Mouse (Mus musculus) liver, embryonic 12.5 days (tissue): ENCODE results near the gene Cdc42ep2. TPM values are rescaled to one million over a fixed set of nuclear protein-coding genes. Genes with fewer than 3 reads are reported as not detected.

Source experiments
- ATAC-seq: fragments of 200-750 bp; cut with Nextera tagmentation; 2 replicates; pipeline ENCODE4 v1.8.0; 2017; ENCODE audit warnings: moderate number of reproducible peaks, mild to moderate bottlenecking, moderate library complexity
- H3K27ac ChIP-seq: fragments of 300-500 bp; sonication (generic); 2 replicates; pipeline ENCODE4 v1.5.1; 2016; ENCODE audit warnings: mild to moderate bottlenecking
- H3K27me3 ChIP-seq: fragments of 300-500 bp; sonication (generic); replicated peaks from 2 replicates; pipeline ENCODE4 v1.6.1; 2016; ENCODE audit warnings: mild to moderate bottlenecking, moderate library complexity
- H3K36me3 ChIP-seq: fragments of 300-500 bp; sonication (generic); 2 replicates; pipeline ENCODE4 v1.6.1; 2016; ENCODE audit warnings: mild to moderate bottlenecking, moderate library complexity
- H3K4me1 ChIP-seq: fragments of 300-500 bp; sonication (generic); 2 replicates; pipeline ENCODE4 v1.6.1; 2016
- H3K4me2 ChIP-seq: fragments of 300-500 bp; sonication (generic); 2 replicates; pipeline ENCODE4 v1.6.1; 2016; ENCODE audit warnings: mild to moderate bottlenecking, moderate library complexity
- H3K4me3 ChIP-seq: fragments of 300-500 bp; sonication (generic); 2 replicates; pipeline ENCODE4 v1.5.1; 2016; ENCODE audit warnings: mild to moderate bottlenecking, moderate library complexity
- H3K9ac ChIP-seq: fragments of 300-500 bp; sonication (generic); 2 replicates; pipeline ENCODE4 v1.6.1; 2016; ENCODE audit warnings: mild to moderate bottlenecking, moderate library complexity
- H3K9me3 ChIP-seq: fragments of 300-500 bp; sonication (generic); replicated peaks from 2 replicates; pipeline ENCODE4 v1.6.1; 2016; ENCODE audit warnings: mild to moderate bottlenecking, moderate library complexity
- WGBS: fragments of 180-500 bp; shearing (Covaris S2); methylation state at CpG from one replicate; pipeline ENCODE4 v1.1.7; 2016; ENCODE audit not compliant: insufficient replicate concordance; 5-methylcytosine and 5-hydroxymethylcytosine counted together
- polyA plus RNA-seq: library from polyadenylated mRNA; unstranded; fragments of >200 nt; fragmentation: Nextera tagmentation; extraction: Ambion mirVana; gene quantifications from 2 replicates; pipeline ENCODE4 v1.2.1, GENCODE M21; 2016

The Cdc42ep2 gene
- polyA plus RNA-seq, 1 experiment from 2014 or later, result 3.4 TPM

GRCm38 (mm10) chr19:5940173-5940572 is 15.6 kb upstream of the Cdc42ep2 start:
- ATAC-seq, result no peak
- 77% methylated on average over 4 of the region's 4 CpGs for WGBS

GRCm38 (mm10) chr19:5939715-5940114 is 15.1 kb upstream of the Cdc42ep2 start:
- 85% methylated on average over 5 of the region's 5 CpGs for WGBS

More at GRCm38 (mm10) chr19:5940173-5940572, 15.6 kb upstream of the Cdc42ep2 start:
- Histone ChIP-seq H3K27me3 (peaks cover 2% of the 10 kb centered on the region; the same call in 1 of the 2 replicates), H3K4me2 (no peak overlapping the region), H3K4me3 (no peak overlapping the region), H3K4me1 (peaks cover 52% of the 10 kb centered on the region), H3K27ac (no peak overlapping the region), H3K9ac (no peak overlapping the region), H3K9me3 (no peaks in the 10 kb centered on the region), H3K36me3 (peaks cover 67% of the 10 kb centered on the region)

GRCm38 (mm10) chr19:5938516-5938915 is 13.9 kb upstream of the Cdc42ep2 start:
- no peaks in the 10 kb centered on the region for H3K9me3 ChIP-seq
- no peak for ATAC-seq
- no peak overlapping the region for H3K9ac ChIP-seq
- peak overlapping the region; percentile 56 for H3K4me2 ChIP-seq
- no peak overlapping the region for H3K4me3 ChIP-seq
- H3K27me3 ChIP-seq, result peaks cover 18% of the 10 kb centered on the region
- WGBS, result 75% methylated on average over 6 of the region's 6 CpGs
- H3K4me1 ChIP-seq, result peaks cover 43% of the 10 kb centered on the region
- H3K36me3 ChIP-seq, result peaks cover 50% of the 10 kb centered on the region
- H3K27ac ChIP-seq, result peak overlapping the region; percentile 66

More at GRCm38 (mm10) chr19:5939715-5940114, 15.1 kb upstream of the Cdc42ep2 start:
- ATAC-seq, result no peak
- Histone ChIP-seq H3K4me2 (no peak overlapping the region), H3K4me3 (no peak overlapping the region), H3K27ac (no peak overlapping the region), H3K9me3 (no peaks in the 10 kb centered on the region), H3K36me3 (peaks cover 62% of the 10 kb centered on the region), H3K9ac (no peak overlapping the region), H3K4me1 (peaks cover 51% of the 10 kb centered on the region), H3K27me3 (peaks cover 7% of the 10 kb centered on the region; the same call in 1 of the 2 replicates)

GRCm38 (mm10) chr19:5937836-5938406 is 13.3 kb upstream of the Cdc42ep2 start:
- H3K27me3 ChIP-seq, result peaks cover 19% of the 10 kb centered on the region
- no peaks in the 10 kb centered on the region for H3K9me3 ChIP-seq
- H3K4me3 ChIP-seq, result peak overlapping the region; percentile 17; the same call in 1 of the 2 replicates
- peaks cover 44% of the 10 kb centered on the region for H3K36me3 ChIP-seq
- 0 out of 2 replicates have a peak overlapping the region, but pooled peaks have one; percentile 31 for H3K9ac ChIP-seq
- 9% methylated on average over 14 of the region's 14 CpGs for WGBS
- H3K4me2 ChIP-seq, result peak overlapping the region; percentile 56
- H3K4me1 ChIP-seq, result peaks cover 43% of the 10 kb centered on the region
- H3K27ac ChIP-seq, result peak overlapping the region; percentile 66
- peak; percentile 75 for ATAC-seq

- H3K36me3 ChIP-seq, result peaks cover 37% of the 10 kb centered on the region
- H3K27me3 ChIP-seq, result peaks cover 19% of the 10 kb centered on the region
- no peaks in the 10 kb centered on the region for H3K9me3 ChIP-seq
- peak overlapping the region; percentile 66 for H3K27ac ChIP-seq
- peaks cover 43% of the 10 kb centered on the region for H3K4me1 ChIP-seq
- peak overlapping the region; percentile 56 for H3K4me2 ChIP-seq
- WGBS, result 66% methylated on average over 21 of the region's 21 CpGs
- H3K4me3 ChIP-seq, result no peak overlapping the region
- no peak for ATAC-seq
- H3K9ac ChIP-seq, result no peak overlapping the region
Measured at GRCm38 (mm10) chr19:5937095-5937835, 12.6 kb upstream of the Cdc42ep2 start.

GRCm38 (mm10) chr19:5935691-5936090 is 11.1 kb upstream of the Cdc42ep2 start:
- H3K9me3 ChIP-seq, result no peaks in the 10 kb centered on the region
- H3K4me2 ChIP-seq, result no peak overlapping the region
- no peak overlapping the region for H3K4me3 ChIP-seq
- no peak for ATAC-seq
- peaks cover 19% of the 10 kb centered on the region for H3K27me3 ChIP-seq
- peaks cover 22% of the 10 kb centered on the region for H3K36me3 ChIP-seq
- WGBS, result 52% methylated on average over 5 of the region's 5 CpGs
- no peak overlapping the region for H3K27ac ChIP-seq
- H3K9ac ChIP-seq, result no peak overlapping the region
- H3K4me1 ChIP-seq, result peaks cover 43% of the 10 kb centered on the region

- Histone ChIP-seq H3K4me2 (no peak overlapping the region), H3K4me3 (no peak overlapping the region), H3K27me3 (peaks cover 19% of the 10 kb centered on the region), H3K9me3 (no peaks in the 10 kb centered on the region), H3K36me3 (peaks cover 17% of the 10 kb centered on the region), H3K9ac (no peak overlapping the region), H3K27ac (no peak overlapping the region), H3K4me1 (peaks cover 43% of the 10 kb centered on the region)
- 40% methylated on average over 3 of the region's 3 CpGs for WGBS
- no peak for ATAC-seq
Measured at GRCm38 (mm10) chr19:5935266-5935665, 10.7 kb upstream of the Cdc42ep2 start.

GRCm38 (mm10) chr19:5929634-5930596 is 5.3 kb upstream of the Cdc42ep2 start:
- 36% methylated on average over 14 of the region's 14 CpGs for WGBS
- ATAC-seq, result no peak
- Histone ChIP-seq H3K36me3 (no peaks in the 10 kb centered on the region), H3K27me3 (peaks cover 49% of the 10 kb centered on the region), H3K27ac (peak overlapping the region; percentile 26; the same call in 1 of the 2 replicates), H3K4me1 (peaks cover 37% of the 10 kb centered on the region), H3K9me3 (no peaks in the 10 kb centered on the region), H3K9ac (no peak overlapping the region), H3K4me3 (no peak overlapping the region), H3K4me2 (no peak overlapping the region)

GRCm38 (mm10) chr19:5928546-5928945 is 3.9 kb upstream of the Cdc42ep2 start:
- ATAC-seq, result no peak
- no peak overlapping the region for H3K27ac ChIP-seq
- 72% methylated on average over 3 of the region's 3 CpGs for WGBS
- no peaks in the 10 kb centered on the region for H3K9me3 ChIP-seq
- H3K4me3 ChIP-seq, result no peak overlapping the region
- peaks cover 48% of the 10 kb centered on the region for H3K4me1 ChIP-seq
- H3K36me3 ChIP-seq, result no peaks in the 10 kb centered on the region
- no peak overlapping the region for H3K9ac ChIP-seq
- H3K27me3 ChIP-seq, result peaks cover 36% of the 10 kb centered on the region
- no peak overlapping the region for H3K4me2 ChIP-seq

- no peaks in the 10 kb centered on the region for H3K9me3 ChIP-seq
- peaks cover 52% of the 10 kb centered on the region for H3K4me1 ChIP-seq
- peaks cover 35% of the 10 kb centered on the region for H3K27me3 ChIP-seq
- no peak for ATAC-seq
- WGBS, result 69% methylated on average over 6 of the region's 6 CpGs
- H3K36me3 ChIP-seq, result no peaks in the 10 kb centered on the region
- H3K9ac ChIP-seq, result no peak overlapping the region
- H3K27ac ChIP-seq, result no peak overlapping the region
- H3K4me2 ChIP-seq, result no peak overlapping the region
- H3K4me3 ChIP-seq, result no peak overlapping the region
Measured at GRCm38 (mm10) chr19:5928104-5928503, 3.5 kb upstream of the Cdc42ep2 start.

- no peak overlapping the region for H3K9ac ChIP-seq
- no peaks in the 10 kb centered on the region for H3K9me3 ChIP-seq
- 70% methylated on average over 8 of the region's 8 CpGs for WGBS
- H3K27me3 ChIP-seq, result peaks cover 35% of the 10 kb centered on the region
- no peak for ATAC-seq
- no peaks in the 10 kb centered on the region for H3K36me3 ChIP-seq
- H3K4me1 ChIP-seq, result peaks cover 58% of the 10 kb centered on the region
- H3K4me3 ChIP-seq, result no peak overlapping the region
- no peak overlapping the region for H3K27ac ChIP-seq
- H3K4me2 ChIP-seq, result no peak overlapping the region
Measured at GRCm38 (mm10) chr19:5927532-5927931, 2.9 kb upstream of the Cdc42ep2 start.
